Mouse (Mus musculus): ENCODE results near the gene Cst11. TPM values are rescaled to one million over a fixed set of nuclear protein-coding genes. Genes with fewer than 3 reads are reported as not detected.
A peak's percentile ranks its signal among the peaks of the same experiment; 100 is the strongest.

The Cst11 gene
- polyA plus RNA-seq, 1 experiment from 2014 or later = not detected

DNA sequence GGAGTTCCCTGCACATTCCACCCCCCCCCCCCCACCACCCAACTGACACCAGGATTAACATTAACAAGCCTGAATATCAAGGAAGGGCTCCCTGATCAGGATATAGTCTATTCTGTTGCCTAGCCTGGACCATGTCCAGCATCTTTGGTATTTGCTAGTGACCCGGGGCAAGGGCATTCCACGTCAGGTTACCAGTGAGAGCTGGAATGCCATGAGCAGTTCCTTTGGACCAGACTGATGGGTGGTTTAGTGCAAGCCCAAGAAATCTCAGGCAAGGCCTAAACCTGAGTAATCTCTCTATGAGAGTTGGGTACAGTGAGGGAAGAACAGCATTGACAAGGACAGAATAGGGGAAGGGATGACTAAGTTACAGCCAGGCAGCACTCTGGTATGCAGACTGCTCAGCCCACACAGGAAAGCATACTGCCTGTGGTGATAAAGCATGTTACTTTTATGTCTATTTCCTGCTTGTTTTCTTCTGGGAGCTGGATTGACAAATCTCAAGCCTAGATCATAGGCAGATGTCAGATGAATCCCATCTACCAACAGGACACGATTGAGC is 27.4 kb downstream of the Cst11 start:
- H3K4me1 ChIP-seq (replicated peaks) = no peaks in the 10 kb centered on the region
- H3K36me3 ChIP-seq = no peaks in the 10 kb centered on the region
- H3K4me2 ChIP-seq = no peak overlapping the region
- no peaks in the 10 kb centered on the region for H3K9me3 ChIP-seq (replicated peaks)
- no peak overlapping the region for H3K4me3 ChIP-seq (replicated peaks)
- H3K27me3 ChIP-seq = no peaks in the 10 kb centered on the region
- DNase-seq (no peak), ATAC-seq (ENCODE audit: low read depth) (no peak)
- WGBS (ENCODE audit: insufficient replicate concordance) = 51% methylated on average over 3 of the region's 3 CpGs
- H3K27ac ChIP-seq = no peak overlapping the region
- H3K9ac ChIP-seq = no peak overlapping the region

DNA sequence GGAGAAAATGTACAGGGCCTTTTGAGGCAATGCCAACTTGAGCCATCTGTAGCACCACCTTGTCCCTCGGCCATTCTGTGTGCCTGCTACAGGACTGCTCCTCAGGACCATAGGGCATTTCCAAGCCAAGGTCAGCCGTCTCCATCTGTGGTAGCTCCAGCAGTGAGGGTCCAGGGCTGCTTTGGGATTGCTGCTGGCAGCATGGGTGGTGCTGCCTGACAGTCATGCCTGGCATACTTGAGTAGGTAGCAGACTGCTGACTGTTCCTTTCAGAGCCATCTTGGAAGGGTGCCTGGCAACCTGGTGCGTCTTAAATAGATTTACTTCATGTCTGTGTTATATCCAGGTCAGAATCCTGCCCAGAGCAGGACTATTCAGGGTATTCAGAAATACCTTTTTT is 28.3 kb downstream of the Cst11 start:
- no peaks in the 10 kb centered on the region for H3K4me1 ChIP-seq (replicated peaks)
- no peak overlapping the region for H3K4me2 ChIP-seq
- no peak overlapping the region for H3K27ac ChIP-seq
- no peaks in the 10 kb centered on the region for H3K9me3 ChIP-seq (replicated peaks)
- no peaks in the 10 kb centered on the region for H3K36me3 ChIP-seq
- H3K4me3 ChIP-seq (replicated peaks) = no peak overlapping the region
- no peak for ATAC-seq (ENCODE audit: low read depth)
- no peak for DNase-seq
- no peak overlapping the region for H3K9ac ChIP-seq
- 58% methylated on average over 3 of the region's 3 CpGs for WGBS (ENCODE audit: insufficient replicate concordance)
- H3K27me3 ChIP-seq = no peaks in the 10 kb centered on the region

DNA sequence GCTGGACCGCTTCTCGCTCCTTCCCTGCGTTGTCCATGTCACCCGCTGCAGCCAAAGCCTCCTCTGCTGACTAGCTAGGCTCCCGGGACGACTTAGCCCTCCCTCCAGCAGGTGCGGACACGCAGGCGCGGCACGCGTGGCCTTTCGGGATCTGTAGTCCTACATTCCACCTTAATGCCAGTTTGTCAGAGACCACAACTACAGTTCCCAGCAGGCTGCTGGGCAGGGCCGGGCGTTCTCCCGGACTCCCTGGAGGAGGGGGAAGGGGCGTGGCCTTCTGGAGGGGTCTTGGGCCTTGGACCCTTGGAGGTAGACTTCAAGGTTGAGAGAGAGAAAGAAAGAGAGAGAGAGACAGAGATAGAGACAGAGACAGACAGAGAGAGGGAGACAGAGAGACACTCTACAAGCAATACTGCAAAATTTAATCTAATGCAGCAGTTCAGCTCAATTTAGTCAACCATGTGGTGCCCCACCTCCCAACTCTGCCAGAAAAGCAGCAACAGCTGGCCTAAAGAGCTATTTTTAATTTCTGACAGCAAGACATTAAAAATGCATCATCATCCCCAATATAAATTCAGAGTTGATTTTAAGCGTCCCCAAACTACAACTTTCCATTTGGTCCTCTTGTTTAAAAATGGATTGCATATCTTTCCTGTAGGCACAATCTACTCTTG is 38.8 kb downstream of the Cst11 start, which contains the start of gene Napb:
Gene Napb (minus strand): TSS at position 141 of the 674 bp plus-strand sequence.
- Histone ChIP-seq H3K4me2 (peak within 1 kb of the TSS; percentile 80), H3K9me3 (replicated peaks) (no peaks in the 10 kb centered on the region), H3K4me1 (replicated peaks) (peaks cover 12% of the 10 kb centered on the region), H3K27ac (no peak within 1 kb of the TSS), H3K9ac (peak within 1 kb of the TSS; percentile 73), H3K36me3 (no peaks in the 10 kb centered on the region), H3K4me3 (replicated peaks) (peak within 1 kb of the TSS; percentile 68), H3K27me3 (no peaks in the 10 kb centered on the region)
- DNase-seq (peak; percentile 75), ATAC-seq (ENCODE audit: low read depth) (peak; percentile 99)
- 4% methylated on average over 18 of the region's 18 CpGs for WGBS (ENCODE audit: insufficient replicate concordance)

DNA sequence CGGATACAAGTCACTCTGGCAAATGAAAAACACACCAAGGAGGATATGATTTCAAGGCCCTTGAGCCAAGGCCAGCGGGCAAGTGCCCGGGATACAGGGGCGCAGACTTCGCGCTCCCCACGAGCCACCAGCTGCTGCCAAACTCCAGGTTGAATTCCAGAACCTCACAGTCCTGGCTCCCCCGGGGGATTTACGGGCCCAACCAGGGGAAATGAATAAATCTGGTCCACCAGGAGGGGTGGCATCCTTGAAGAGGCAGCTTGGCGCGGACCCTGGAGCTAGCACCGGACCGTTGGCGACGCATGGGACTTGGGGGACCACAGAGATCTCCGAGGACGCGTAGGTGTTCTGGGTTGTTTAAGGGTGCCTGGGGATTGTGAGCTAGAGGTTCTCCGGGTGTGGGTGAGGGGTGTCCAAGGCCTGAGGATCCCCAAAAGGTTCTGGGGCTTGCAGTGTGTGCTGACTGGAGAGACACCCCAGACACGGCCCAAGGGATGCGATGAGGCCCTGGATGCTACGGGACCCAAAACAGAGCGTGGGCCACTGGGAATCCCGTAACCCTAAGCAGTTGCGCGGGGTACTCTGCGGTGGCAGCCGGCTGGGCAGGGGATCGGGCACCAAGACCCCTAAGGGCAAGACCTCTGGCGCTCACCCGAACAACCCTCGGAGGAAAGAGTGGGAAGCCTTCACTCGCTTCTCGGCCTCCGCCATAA is 39.5 kb downstream of the Cst11 start:
- DNase-seq = no peak
- Histone ChIP-seq H3K27me3 (no peaks in the 10 kb centered on the region), H3K4me3 (replicated peaks) (peak overlapping the region; percentile 68), H3K27ac (no peak overlapping the region), H3K4me2 (peak overlapping the region; percentile 80), H3K9me3 (replicated peaks) (no peaks in the 10 kb centered on the region), H3K36me3 (no peaks in the 10 kb centered on the region), H3K4me1 (replicated peaks) (peaks cover 12% of the 10 kb centered on the region), H3K9ac (peak overlapping the region; percentile 73)
- ATAC-seq (ENCODE audit: low read depth) = peak; percentile 53
- WGBS (ENCODE audit: insufficient replicate concordance) = 2% methylated on average over 35 of the region's 35 CpGs

DNA sequence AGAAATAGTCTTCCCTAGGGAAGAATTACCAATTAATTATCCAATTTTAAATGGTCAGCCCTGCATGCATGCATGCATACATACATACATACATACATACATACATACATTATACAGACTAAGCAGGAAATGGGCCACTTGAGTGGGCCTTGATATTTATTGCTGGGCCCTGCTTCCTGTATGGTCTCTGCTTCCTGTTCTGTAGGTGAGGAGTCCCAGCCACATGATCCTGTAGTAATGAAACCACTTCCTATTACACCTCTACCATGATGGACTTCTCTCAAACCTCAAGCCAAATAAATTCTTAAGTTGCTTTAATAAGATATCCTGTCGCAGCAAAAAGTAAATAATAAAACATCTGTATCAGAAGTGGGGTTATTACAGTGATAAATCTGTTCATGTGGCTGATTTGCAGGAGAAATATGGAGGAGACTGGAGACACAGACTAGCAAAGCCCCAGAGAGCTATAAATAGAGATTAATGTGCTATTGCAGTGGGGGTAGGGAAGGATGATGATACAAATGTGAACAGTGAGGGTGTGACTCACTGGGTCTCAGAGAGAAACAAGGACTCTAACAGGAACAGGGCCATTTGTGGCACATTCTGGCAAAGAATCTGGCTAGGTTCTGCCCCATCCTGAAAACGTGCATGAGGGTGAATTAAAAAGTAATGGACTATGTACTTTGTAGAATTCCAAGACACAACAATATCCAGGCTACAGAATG is 51.9 kb downstream of the Cst11 start:
- 36% methylated on average over 2 of the region's 2 CpGs for WGBS (ENCODE audit: insufficient replicate concordance)
- Histone ChIP-seq H3K4me2 (no peak overlapping the region), H3K27me3 (no peaks in the 10 kb centered on the region), H3K9ac (no peak overlapping the region), H3K27ac (no peak overlapping the region), H3K9me3 (replicated peaks) (no peaks in the 10 kb centered on the region), H3K4me3 (replicated peaks) (no peak overlapping the region), H3K4me1 (replicated peaks) (no peaks in the 10 kb centered on the region), H3K36me3 (no peaks in the 10 kb centered on the region)
- ATAC-seq (ENCODE audit: low read depth) (no peak), DNase-seq (no peak)

Other genes starting within 250 kb of the Cst11 start
- 64.2 and 70.5 TPM in 2 replicates for gene Nxt1, start 98.9 kb downstream of the Cst11 start, polyA plus RNA-seq (2015; fragmentation: Nextera tagmentation; extraction: Ambion mirVana)
- 7.3 and 9.2 TPM in 2 replicates for gene Gzf1, start 90.5 kb downstream of the Cst11 start, polyA plus RNA-seq (2015; fragmentation: Nextera tagmentation; extraction: Ambion mirVana)
- 0.36 and 0.39 TPM in 2 replicates for gene Napb, start 39.0 kb downstream of the Cst11 start, polyA plus RNA-seq (2015; fragmentation: Nextera tagmentation; extraction: Ambion mirVana)
- not detected in 2 replicates for gene Cstl1, start 21.1 kb downstream of the Cst11 start, polyA plus RNA-seq (2015; fragmentation: Nextera tagmentation; extraction: Ambion mirVana)
- gene 8030411F24Rik, start 10.5 kb upstream of the Cst11 start, polyA plus RNA-seq (2015; fragmentation: Nextera tagmentation; extraction: Ambion mirVana) = not detected in 2 replicates
- not detected in 2 replicates for gene Cst12, start 17.9 kb upstream of the Cst11 start, polyA plus RNA-seq (2015; fragmentation: Nextera tagmentation; extraction: Ambion mirVana)
- gene Cst8, start 27.3 kb upstream of the Cst11 start, polyA plus RNA-seq (2015; fragmentation: Nextera tagmentation; extraction: Ambion mirVana) = not detected in 2 replicates
- not detected in 2 replicates for gene Cst13, start 48.6 kb upstream of the Cst11 start, polyA plus RNA-seq (2015; fragmentation: Nextera tagmentation; extraction: Ambion mirVana)
- 0.28 and 0.40 TPM in 2 replicates for gene Cst9, start 63.6 kb upstream of the Cst11 start, polyA plus RNA-seq (2015; fragmentation: Nextera tagmentation; extraction: Ambion mirVana)
- not detected in 2 replicates for gene 9230104L09Rik, start 93.5 kb upstream of the Cst11 start, polyA plus RNA-seq (2015; fragmentation: Nextera tagmentation; extraction: Ambion mirVana)
- 128 and 144 TPM in 2 replicates for gene Cst3, start 104.2 kb upstream of the Cst11 start, polyA plus RNA-seq (2015; fragmentation: Nextera tagmentation; extraction: Ambion mirVana)
- gene Gm1330, start 231.8 kb upstream of the Cst11 start, polyA plus RNA-seq (2015; fragmentation: Nextera tagmentation; extraction: Ambion mirVana) = not detected in 2 replicates
- not detected in 2 replicates for gene Gm10750, start 245.7 kb upstream of the Cst11 start, polyA plus RNA-seq (2015; fragmentation: Nextera tagmentation; extraction: Ambion mirVana)